Mouse (Mus musculus) heart, postnatal 10 days (tissue): ENCODE data around the gene Tbx1. TPM values are rescaled to one million over a fixed set of nuclear protein-coding genes. Genes with fewer than 3 reads are reported as not detected.
"Not testable (repeated sequence)": the region's sequence is repeated elsewhere in the genome, so short reads cannot be mapped to it uniquely, and the experiment has no call there.

Source experiments
- DNase-seq, 2 experiments: peaks; one replicate each; pipeline ENCODE4 v3.0.0; 2021
- intact Hi-C: fragments of 180-260 bp; cut with DNase I; formaldehyde crosslinking; loops from one replicate; pipeline ENCODE4 v1.15.1; 2025
- total RNA-seq, 2 experiments: library from RNA; stranded (reverse); gene quantifications; 2 replicates each; pipeline ENCODE4 v1.2.3; 2021

The Tbx1 gene
- total RNA-seq, 2 experiments from 2014 or later: 0.57 to 1.1 TPM

DNA sequence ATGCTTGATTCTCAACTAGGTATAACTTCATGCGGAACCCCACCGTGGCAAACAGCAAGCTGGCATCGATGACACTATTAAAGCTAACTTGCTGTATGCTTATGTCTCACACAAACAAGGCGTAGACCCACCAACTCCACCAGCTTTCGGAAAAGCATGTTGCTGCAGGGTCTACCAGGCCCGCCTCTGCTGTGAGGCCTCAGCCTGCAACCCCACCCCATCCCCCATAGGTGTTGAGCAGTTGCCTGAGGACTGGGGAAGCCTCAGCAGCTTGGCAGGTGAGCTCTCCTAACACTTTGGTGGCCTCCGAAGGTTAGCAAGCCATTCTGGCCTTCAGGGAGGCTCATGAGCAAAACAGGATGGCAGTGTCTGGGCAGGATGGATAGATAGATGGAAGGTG lies 21.9 kb downstream of the Tbx1 start:
- no peak for DNase-seq
- intact Hi-C loops: no loop called here

DNA sequence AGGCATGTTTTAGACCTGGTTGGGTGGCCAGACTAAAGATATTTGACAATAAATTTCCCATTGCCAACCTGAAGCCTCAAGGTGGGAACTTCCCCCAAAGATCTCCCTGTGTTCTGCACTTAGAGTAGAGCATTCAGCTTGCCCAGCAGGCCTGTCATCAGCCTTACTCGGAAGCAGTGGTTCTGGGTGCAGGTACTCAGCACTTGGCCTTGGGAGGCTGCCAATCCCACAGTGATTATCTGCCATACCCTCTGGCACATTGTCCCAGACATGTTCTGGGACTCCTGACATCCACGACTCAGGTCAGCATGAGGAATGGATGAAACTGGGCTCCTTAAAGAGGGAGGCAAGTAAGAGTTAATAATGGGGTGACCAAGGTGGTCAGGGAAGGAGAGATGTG lies 26.0 kb downstream of the Tbx1 start:
- peak in 1 of 2 experiments; percentile 53 for DNase-seq
- intact Hi-C loops: no loop called here

DNA sequence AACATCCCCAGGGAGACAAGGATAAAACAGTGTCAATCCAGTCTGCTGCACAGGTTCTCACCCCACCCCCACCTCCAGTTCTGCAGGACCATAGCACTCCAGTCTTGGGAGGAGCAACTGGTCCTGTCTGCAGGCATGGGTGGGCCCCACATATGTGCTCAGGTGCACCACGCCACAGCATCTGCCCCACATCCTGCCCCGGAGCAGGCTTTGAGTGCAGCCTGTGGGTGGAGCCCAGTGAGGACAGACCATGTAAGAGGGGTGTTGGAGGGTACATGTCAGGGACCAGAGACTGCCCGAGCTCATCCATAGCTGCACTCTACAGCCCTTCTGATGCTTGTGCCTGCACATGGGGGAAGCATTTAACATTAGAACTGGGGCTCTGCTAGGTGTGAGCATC lies 34.0 kb downstream of the Tbx1 start:
- intact Hi-C loops: no loop called here
- no peak for DNase-seq

DNA sequence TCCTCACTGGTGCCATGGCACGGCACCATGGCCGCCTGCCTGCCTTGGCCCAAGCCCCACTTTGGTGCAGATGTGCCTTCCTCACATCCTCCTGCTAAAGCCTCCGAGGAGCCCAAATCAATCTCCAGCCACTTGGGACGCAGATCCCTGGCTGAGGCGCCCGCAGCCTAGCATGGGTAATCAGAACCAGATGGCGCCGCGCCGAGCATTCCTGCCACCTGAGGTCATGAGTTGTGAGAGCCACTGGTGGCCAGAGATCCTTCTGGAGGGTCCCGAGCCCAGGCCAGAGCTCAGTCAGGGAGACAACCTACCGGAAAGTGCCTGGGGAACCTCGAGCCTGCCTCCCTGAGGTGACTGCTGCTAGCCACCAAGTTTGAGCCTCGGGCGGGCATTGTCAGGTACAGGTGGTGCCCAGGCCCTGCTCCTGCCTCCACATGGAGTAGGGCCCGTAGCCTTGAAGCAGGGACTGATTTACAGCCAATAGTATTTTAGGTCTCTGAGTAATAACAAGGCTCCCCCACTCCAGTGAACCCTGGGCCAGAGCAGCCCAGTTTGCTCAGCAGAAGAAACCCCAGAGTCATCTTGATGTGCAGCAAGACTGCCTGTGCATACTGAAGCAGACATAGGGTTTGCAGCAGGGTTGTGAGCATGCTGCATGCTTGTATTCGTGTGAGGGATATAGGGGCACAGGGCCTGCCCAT lies 35.1 kb downstream of the Tbx1 start:
- intact Hi-C loops: no loop called here
- DNase-seq: peak; percentile 72 to 79

DNA sequence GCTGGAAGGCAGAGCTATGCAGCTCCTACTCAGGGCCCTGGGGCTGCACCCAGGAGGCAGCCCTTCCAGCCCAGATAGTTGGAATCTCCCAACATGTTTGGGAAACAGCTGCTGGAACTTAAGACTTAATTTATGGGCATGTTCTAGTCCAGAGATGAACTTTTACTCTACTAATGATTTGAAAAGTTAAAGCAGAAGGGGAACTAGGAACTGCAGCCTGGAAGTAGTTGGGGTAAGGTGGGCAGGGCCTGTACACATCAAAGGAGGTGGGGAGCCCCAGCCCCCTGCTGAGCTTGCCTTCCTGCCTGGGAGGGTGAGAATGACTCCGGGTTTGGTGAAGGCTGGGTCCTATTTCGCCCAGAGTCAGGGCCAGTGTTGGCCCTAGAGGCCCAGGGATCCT lies 35.8 kb downstream of the Tbx1 start:
- intact Hi-C loops: loop anchor here (5.0 kb wide), 1 partner anchor 48 kb away; no protein-coding TSS in a partner anchor
- DNase-seq: no peak

DNA sequence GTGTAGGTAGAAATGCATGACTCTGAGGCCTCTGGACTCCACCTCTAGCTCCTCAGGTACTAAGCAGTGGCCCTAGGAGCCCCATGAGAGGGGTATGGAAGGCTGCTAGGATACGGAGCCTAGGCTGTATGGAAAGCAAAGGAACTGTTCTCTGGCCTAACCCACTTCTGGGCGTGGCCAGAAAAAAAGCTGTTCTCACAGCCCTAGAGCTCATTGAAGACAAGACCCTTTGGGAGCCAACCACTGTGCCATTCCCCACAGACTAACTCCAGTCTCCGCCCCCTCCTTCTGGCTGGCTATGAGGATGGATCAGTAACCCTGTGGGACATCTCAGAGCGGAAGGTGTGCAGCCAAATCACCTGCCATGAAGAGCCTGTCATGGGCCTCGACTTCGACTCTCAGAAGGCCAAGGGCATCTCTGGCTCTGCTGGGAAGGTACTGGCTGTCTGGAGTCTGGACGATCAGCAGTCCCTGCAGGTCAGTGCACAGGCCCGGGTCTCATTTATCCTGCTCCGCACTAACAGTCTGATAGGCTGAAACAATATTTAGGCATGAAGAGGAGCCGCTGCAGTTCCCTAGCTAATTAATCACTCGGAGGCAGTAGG lies 38.3 kb downstream of the Tbx1 start:
- DNase-seq: no peak
- intact Hi-C loops: loop anchor here (5.0 kb wide), 1 partner anchor 50 kb away; no protein-coding TSS in a partner anchor

DNA sequence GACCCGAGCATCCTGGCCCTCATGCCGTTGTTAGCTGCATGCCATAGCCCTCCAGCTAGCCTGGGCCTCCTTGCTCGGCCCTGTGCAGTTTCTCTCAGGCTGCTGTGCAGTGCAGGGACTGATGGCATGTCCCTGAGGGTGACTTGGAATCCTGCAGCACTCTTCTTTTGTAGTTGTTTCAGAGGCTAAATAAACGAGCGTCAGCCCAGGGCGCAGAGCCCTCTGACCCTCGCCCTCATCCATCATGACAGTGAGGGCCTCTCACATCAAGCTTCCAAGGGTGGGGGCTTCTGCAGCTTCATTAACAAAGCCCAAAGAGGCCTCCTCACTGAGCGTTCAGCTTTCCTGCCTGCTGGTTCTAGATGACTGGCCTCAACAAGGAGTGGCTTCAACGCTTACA lies 38.9 kb downstream of the Tbx1 start:
- intact Hi-C loops: loop anchor here (5.0 kb wide), 1 partner anchor 51 kb away; no protein-coding TSS in a partner anchor
- no peak for DNase-seq

DNA sequence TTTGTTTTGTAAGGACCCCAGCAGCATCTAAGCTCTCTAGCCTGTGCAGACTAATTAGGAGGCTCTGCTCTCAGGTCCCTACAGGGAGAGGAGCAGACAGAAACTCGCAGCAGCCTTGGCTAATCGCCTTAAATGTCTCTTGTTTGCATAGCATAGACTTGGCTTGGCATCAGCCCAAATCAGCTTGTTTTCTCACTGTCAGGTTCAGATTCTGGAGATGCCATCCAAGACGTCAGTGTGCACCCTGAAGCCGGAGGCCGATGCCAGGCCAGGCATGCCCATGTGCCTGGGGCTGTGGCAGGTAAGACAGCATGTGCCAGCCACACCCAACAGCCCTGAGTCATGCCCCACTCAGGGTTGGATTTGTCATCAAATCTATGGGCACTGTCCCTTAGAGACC lies 42.6 kb downstream of the Tbx1 start:
- intact Hi-C loops: no loop called here
- no peak for DNase-seq

DNA sequence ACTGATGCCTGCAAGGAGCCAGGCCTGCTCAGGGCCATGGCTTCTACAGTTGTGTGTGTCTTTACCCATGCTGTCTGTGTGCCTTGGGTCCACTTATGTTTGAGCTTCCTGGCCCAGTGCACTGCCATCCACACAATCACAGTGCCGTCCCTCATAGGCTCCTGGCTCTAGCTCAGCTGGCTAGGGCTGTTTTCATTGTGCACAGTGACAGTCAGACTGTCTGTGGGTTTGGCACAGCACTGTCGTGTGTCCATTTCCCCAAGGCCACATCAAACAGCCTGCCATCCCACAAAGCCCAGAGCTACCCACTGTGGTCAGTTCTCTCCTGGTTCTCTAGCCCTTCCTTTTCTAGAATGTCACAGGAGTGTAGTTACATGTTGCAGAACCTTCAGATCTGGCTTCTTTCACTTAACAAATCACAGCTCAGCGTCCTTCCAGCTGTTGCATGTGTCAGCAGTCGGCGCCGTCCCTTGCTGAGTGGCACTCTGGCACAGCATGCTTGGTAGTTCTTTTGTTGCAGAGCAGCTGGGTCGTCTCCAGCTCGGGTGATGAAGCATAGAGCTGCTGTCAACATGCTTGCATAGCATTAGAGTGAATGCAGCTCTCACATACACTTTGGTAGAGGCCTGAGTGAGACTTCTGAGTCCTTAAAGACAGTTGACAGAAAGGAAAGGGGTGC lies 47.2 kb downstream of the Tbx1 start:
- intact Hi-C loops: no loop called here
- DNase-seq: peak; percentile 38 to 41

DNA sequence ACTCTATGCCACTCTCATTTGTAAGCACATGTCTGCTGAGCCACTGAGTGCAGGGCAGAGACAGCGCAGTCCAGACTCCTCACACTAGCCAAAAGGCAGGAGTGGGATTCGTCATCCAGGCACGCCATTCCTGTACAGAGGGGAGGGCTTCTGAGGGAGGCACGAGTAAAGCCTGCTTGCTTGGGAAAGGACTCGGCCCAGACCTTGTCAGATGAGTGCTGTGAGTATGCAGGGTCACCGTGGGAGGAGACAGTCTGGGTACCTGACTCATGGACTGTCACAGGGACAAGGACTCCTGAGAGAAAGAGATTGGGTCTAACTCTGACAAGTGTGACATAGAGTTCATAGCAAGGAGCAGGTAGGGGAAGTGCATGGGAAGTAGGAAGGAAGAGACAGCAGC lies 51.2 kb downstream of the Tbx1 start:
- intact Hi-C loops: no loop called here
- DNase-seq: no peak

DNA sequence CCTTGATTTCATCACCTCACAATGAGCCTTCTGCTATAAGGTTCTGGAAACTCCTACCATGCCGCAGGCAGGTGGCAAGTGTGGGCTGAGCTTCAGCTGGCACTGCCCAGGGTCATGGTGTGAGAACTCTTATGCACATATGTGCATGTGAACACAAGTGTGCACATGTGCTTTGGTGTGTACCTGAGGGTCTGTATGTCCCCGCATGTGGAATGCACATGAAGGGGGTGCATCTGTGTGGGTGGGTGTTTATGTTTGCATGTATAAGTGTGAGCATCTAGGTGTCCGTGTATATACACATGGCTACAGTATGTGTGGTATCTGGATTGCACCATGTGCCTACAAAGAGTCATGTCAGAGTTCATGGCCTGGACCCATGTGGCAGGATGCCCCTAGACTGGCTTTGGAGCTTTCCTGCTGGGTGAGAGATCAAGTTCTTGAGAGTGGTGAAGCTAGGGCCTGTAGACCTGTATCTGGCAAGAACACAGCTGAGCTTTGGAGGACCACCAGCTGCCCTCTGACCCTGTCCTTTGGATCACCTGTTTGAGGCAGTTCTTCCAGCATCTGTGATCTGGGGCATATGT lies 53.0 kb downstream of the Tbx1 start:
- intact Hi-C loops: no loop called here
- no peak for DNase-seq

DNA sequence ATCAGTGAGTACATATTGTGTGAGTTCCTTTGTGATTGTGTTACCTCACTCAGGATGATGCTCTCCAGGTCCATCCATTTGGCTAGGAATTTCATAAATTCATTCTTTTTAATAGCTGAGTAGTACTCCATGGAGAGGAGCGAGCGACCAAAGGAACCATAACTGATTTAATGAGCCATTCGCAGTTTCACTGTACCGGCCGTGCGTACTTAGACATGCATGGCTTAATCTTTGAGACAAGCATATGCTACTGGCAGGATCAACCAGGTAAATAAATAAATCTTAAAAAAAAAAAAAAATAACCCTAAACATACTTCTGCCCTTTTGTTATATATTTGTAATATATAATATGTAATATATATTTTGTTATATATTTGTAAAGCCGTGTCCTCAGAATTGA lies 57.4 kb downstream of the Tbx1 start:
- DNase-seq, intact Hi-C loops: not testable (repeated sequence)

Other genes with a start within 250 kb of the Tbx1 start
- gene Tango2, start 242.6 kb downstream of the Tbx1 start, total RNA-seq: 10 to 100 TPM; 62.7 to 65.3 TPM
- gene Arvcf, start 242.5 kb downstream of the Tbx1 start, total RNA-seq: 10 to 100 TPM; 25.0 to 33.6 TPM
- gene Txnrd2, start 164.3 kb downstream of the Tbx1 start, total RNA-seq: 10 to 100 TPM; 30.0 to 32.0 TPM
- gene Comt, start 163.8 kb downstream of the Tbx1 start, total RNA-seq: 100 to 1,000 TPM; 133 to 156 TPM
- 1 to 10 TPM; 6.4 to 6.9 TPM for gene Gnb1l, start 92.0 kb downstream of the Tbx1 start, total RNA-seq
- 1 to 10 TPM; 4.0 to 5.6 TPM for gene Rtl10, start 91.8 kb downstream of the Tbx1 start, total RNA-seq
- 1 to 10 TPM in 1 of 2 experiments, under 1 TPM in 1; 0.77 to 1.2 TPM for gene Gp1bb, start 31.7 kb upstream of the Tbx1 start, total RNA-seq
- gene Gm49601, start 35.8 kb upstream of the Tbx1 start, total RNA-seq: 1 to 10 TPM; 2.2 to 4.1 TPM
- 10 to 100 TPM; 11.3 to 11.6 TPM for gene Sept5, start 39.3 kb upstream of the Tbx1 start, total RNA-seq
- gene Cldn5, start 186.2 kb upstream of the Tbx1 start, total RNA-seq: 10 to 100 TPM; 79.8 to 90.1 TPM
- 10 to 100 TPM; 65.5 to 69.2 TPM for gene Ufd1, start 221.1 kb upstream of the Tbx1 start, total RNA-seq
- gene Cdc45, start 221.3 kb upstream of the Tbx1 start, total RNA-seq: 1 to 10 TPM; 8.6 to 9.9 TPM
- gene 2510002D24Rik, start 245.9 kb upstream of the Tbx1 start, total RNA-seq: 10 to 100 TPM; 20.3 to 20.8 TPM
- gene Gm28539, start 245.9 kb upstream of the Tbx1 start, total RNA-seq: 1 to 10 TPM; 1.2 to 1.5 TPM